Mouse (Mus musculus): Measurements from ENCODE around the gene Sbf1.

Sbf1 gene

DNA sequence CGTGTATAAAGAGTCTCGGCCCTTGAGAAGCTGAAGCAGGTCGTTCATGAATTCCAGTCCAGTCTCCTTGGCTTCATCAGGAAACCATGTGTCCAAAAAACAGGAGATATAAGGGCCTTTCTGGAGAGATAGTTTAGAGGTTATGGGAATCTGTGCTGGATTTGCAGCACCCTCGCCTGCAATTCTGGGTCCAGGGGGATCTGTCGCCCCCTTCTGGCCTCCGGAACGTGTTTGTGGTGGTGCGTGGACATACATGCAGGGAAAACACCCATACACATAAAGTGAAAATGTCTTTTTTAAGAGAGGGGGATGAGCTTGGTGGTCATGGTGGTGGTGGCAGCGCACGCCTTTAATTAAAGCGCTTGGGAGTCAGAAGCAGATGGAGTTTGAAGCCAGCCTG lies 1.0 kb upstream of the Sbf1 start:
- DNase-seq = peak; percentile 23

DNA sequence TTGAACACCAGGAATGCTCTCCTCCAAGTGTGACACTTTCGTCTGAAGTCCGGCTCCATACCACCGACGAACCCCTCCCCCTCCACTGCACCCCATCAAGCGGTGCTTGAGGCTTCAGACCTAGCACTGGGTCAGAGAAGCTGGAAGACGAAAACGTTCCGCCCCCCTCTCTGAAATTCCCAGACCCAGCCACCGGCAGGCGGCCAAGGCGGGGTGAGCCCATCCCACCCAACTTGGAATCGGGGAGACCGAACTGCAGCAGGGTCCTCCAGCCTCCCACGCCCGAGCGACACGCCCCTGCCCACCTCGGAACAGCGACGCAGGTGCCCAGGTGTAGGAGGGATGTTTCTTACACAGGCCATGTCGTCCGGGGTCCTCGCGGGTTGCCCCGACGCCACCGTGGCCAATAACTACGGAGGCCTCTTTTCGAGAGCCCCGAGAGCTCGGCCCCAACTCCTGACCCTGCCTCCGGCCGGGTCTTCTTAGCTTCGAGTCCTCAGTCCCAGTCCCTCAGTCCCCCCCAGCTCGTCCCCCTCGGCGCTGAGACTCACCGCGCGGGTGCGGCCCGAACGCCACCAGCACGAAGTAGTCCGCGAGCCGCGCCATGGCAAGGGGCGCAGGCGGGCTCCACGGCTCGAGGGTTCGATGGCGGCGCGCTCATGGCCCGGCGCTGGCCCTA lies 461 bp downstream of the Sbf1 start:
- DNase-seq = peak; percentile 22

DNA sequence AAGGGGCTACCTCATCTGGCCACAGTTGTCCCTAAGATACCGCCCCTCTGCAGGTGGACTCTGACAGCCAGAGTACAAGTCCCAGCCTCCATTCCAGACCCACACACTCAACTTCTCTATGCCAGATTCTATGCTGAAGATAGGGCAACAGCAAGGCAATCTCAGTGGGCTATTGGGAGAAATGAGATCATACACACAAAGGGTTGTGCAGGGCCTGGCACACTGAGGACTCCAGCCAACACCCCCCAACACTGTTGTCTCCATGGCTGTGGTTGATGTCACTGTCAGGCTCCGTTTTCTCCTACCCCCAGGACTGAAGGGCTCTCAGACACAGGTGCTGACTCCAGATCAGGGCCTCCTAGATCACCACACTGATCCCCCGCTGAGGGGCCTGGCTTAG lies 1.0 kb downstream of the Sbf1 start:
- no peak for DNase-seq

DNA sequence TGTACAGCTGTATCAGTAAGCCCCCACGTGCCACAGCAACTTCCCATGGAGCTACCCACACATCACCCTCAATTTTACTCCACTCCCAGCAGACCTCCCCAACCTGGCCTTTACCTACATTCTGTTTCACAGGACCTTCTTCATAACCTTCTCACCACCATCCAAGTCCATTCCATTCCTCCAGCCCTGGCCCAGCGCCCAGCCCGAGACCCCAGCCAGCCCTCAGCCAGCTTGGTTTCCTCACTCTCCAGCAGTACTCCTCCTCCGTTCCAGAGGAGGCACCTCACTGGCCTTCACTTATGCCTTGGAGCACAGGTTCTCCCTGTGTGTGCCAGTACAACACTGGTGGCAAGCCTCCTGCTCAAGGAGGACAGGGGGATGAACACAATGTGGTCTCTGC lies 1.8 kb downstream of the Sbf1 start:
- DNase-seq = no peak

DNA sequence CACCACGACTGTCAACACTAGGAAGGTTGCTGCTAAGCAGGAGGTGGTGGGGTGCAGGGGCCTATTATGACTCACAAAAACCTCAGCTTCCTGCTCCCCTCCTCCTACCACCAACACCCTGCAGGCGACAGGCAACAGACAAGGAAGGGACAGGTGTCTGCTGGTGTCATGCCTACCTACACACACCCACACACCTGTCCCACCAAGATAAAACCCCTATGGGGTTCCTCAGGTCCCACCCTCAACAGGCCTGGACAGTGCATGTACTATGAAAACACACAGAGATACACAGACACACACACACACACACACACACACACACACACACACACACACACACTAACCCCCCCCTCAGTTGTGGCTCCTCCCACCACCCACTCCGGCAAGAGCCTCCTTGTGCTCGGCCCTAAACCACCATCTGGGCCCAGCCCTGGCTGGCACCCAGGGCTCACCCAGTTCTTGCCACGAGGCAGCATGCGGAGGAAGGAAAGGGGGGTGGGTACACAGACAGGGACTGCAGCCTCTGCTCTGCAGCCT lies 5.1 kb downstream of the Sbf1 start:
- no peak for DNase-seq

DNA sequence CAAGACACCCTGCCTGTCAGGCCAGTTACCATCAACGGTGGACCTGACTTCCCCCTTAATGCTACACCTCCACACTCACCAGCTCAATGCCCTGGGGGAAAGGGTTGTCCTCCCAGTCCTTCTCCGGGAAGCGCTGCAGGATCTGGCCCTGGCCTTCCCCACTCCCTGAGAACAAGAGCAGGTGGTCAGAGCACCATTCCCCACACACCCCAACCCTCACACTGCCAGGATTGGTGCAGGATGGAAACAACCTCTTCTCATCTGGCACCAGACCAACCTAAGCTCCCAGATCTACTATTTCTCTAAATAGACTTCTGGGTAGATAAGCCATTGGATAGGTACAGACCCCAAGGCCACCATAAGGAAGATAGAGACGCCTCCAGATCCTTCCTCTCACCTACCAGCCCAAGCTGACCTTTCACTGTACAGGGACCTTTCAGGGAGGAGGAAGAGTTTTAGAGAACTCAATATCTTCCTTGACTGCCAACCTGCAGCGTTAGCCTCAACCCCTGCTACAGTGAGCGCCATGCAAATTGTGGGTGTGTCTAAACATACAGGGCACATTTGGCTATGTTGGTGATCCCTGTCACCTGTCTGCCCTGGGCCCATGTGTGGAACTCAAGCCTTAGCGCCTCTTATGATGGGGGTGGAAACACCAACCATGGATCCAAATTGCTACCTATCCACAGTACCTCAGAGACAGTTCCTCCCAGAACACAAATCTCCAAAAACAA lies 6.5 kb downstream of the Sbf1 start:
- DNase-seq = no peak

DNA sequence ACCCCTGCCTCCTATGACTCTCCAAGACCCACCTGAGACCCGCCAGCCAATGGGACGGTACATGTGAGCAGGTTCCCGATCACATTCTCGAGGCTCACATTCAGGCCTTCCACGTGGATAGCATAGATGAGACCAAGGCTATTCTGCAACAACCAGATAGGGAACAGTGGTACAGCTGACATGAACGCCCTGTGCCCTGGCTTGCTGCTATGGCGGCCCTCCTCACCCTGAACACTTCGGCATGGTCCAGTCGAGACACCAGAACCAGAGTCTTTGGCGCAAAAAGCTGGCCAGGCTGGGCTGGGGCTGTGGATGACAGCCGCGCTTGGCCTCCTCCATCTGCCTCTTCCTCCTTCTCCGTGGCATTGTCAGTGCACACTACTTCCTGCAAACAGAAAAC lies 7.7 kb downstream of the Sbf1 start:
- no peak for DNase-seq

DNA sequence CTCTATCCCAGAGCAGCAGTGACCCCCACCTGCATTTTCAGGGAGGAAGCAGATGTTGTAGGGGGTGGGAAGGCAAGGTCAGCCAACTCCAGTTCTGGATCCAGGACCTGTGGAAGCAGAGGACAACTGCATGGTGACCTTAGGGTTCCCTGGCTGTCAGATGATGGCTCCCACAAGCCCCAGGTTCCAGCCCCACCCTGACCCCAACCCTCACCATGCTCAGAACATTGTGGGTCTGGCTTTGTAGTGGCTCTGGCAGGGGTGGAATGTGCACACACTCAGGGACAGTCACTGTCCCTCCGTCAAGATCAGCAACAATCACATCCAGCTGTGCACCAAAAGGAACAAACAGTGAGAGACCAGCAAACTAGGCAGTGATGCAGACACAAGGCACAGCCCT lies 9.1 kb downstream of the Sbf1 start:
- no peak for DNase-seq

DNA sequence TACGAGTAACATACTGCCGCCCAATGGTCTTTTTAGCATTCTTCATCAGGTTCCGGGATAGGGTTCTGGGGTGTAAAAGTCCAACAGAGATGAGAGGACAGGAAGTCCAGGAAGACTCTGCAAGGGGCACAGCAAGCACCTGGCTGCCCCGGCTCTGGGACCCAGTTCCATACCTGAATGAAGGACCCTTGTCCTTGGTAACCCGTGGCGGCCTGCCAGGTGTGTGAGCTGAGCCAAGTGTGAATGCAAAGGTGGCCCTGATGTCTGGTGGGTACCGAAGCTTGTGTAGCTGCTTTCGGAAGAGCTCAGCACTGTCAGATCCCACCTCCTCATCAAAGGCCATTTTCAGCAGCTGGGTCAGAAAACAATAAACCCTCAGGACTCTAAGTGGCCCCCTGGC lies 14.5 kb downstream of the Sbf1 start:
- peak; percentile 31 for DNase-seq

DNA sequence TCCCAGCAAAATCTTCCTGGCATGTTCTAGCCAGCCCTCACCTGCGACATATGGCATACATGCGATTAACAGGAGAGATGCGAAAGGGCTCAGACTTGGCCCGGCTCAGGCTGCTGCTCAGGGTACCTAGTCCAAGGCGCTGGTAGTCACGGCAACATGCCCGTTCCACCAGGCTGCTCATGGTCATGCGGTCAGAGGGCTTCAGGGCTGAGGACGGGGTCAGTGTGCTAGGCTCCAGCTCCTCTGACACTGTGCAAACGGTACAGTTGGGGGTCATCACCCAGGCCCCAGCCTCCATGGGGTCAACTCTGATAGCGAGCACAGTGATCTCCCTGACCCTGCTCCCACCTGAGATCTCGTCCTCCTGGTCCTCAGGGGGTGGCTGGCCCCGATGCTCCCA lies 14.9 kb downstream of the Sbf1 start:
- DNase-seq = peak; percentile 51

DNA sequence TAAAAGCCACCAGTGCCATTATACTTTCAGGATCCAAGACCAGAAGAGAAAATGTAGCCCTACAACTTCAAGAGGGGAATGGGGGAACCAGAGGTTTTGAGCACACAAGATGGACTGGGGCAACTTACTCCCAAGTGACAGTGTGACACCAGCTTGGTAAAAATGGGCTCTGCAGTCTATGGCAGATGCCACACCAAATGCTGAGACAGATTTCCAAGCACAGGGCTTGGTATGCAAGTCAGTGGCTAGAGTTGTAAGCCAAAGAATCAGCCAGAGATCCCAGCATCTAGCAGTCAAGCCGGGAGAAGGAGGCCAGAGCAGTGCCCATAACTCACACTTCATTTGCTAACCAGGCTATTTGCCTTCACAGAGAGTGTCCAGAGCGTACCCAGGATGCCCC lies 17.4 kb downstream of the Sbf1 start:
- no peak for DNase-seq

DNA sequence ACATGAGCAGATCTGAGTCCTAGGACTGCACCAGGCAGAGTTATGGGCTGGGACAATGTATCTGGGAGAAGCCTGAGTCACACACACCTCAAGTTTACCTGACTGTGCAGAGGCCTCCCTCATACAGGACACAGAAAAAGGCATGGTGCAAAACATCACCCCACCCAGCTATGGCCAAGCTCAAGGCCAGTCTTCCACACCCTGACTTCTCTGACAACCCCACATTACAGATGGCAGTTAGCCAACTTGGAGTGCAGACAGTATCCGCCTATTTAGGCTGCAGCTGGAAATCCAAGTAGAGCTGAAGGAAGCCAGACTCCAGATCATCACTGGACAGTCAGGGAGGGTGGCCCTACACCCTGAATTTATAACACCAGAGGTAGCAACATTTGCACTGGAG lies 18.6 kb downstream of the Sbf1 start:
- DNase-seq = no peak

DNA sequence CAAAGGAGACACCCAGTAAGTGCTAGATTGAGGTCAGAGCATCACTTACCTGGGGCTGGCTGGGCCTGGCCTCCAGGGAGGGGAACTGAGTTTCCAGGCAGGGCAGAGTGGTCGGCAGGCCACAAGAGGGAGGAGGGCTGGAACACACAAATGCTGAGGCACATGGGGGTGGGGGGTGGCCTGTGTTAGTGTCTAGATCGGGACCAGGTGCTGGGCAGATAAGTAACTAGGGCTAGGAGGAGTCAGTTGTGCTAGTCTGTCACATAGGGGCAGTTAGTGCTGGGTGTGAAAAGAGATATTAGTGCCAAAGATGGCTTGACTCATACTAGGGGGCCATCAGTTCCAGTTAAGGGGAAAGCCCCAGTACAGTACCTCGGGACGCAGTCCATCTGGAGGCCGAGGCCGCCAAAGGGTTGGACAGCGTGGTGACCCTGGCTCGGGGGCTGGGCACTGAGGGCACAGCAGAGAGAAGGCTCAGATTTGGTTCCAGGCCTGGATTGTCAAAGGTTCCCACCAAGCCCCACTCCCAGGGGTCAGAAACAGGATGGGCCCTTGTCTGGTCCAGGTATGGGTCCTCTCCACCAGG lies 19.4 kb downstream of the Sbf1 start:
- DNase-seq = no peak

DNA sequence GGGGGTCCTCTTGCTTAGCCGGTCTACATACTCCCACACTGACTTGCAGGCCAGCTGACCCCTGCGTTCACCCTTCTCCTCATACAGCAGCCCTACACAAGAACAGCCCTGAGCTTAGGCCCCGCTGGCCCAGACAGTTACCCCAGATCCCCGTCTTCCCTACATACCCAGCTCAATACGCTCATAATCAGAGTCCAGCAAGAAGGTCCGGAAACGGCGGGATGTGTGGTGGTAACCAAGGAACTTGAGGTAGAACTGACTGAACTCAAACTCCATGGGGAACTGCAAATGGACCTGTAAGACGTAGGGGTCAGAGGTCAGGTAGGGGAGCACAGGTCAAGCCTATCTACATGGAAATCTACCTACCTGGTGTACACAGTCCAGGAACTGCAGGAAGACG lies 21.3 kb downstream of the Sbf1 start:
- DNase-seq = no peak

DNA sequence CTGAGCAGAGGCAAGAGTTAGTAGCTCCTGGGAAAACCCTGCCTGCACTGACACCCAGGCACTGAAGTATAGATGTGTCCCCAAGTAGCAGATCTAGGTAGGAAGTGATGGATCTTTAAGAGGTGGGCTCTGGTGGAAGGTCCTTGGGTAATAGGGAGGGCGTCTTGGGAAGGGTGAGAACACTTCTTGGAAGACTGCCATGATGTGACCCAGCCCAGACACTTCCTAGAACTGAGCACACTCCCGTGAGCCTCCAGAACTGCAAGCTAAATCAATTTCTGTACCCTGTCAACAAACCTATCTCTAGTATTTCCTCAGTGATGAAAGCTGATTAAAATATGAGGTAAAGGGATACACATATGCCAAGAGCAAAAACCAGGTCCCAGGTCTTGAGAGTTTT lies 22.3 kb downstream of the Sbf1 start:
- DNase-seq = no peak

DNA sequence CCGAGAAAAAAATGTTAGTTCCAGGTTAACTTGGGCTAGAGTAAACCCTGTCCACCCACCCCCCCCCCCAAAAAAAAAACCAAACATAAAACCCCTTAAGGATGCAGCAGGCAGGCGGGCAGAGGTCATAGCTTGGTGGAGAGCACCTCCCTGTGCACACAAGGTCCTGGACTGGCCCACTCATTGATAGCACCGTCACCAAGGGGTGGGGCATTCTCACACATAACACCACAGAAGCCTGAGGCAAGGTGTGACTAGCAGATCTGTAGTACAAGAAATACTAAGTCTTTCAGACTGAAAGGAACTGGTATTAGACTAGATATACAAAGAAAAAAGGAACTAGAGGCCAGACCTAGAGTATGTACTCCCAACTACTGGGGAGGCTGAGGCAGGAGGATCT lies 23.6 kb downstream of the Sbf1 start:
- DNase-seq = no peak

DNA sequence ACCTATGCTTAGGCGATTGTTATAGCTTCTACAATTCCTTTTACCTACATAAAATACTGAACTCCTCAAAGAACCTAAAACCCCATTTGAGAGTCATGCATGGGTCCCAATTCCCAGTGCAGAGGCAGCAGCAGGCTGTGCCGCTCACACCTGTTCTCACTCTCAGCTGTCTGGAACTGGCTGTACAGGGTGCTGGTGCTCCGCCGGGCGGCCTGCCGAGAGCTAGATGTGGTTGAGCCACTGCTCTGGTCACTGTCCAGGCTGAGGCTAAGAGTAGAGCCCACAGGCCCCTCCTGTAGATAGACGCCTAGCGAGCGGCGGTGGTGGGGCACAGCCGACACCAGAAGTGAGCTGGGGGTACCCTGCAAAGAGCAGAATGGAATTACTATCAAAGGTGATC lies 25.7 kb downstream of the Sbf1 start:
- DNase-seq = no peak

DNA sequence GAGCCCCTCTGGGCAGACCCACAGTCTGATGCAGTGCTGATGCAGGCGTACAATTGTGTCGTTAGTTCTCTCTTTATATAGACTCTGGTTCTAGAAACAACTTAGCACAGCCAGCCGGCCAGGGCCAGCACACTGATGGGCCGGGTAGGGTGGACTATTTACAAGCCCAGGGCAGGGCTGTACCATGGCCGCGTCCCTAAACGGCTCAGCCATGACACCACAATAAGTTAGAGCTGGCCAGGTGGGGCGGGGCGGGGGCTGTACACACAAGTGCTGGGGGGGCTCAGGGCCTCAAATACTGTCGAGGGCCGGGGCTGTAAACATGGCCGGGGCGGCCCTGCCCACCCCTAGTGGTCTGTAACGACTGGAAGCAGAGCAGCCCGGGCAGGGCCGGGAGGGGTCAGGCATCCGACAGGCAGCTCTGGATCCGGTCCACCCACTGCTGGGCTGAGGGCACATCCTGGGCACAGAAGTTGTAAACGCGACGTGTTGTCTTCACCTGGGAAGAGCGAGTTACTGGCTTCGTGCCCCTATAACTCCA lies 26.8 kb downstream of the Sbf1 start:
- no peak for DNase-seq

DNA sequence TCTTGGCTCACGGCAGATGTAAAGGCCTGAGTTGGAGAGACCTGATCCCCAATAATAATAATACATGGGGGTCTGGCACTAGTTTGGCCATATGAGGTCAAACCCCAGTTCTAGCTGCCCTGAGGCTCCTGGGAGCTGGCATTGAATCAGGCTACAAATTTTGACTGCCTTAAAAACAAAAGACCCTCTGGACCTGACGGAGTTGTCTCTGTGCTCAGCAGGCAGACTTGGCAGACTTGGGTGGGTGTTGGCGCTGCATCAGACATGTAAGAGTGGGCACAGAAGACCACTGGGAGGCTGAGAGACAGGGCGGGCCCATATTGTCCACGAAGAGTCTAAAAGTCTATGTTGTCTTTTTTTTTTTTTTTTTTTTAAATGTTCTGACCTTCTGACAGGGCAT lies 28.5 kb downstream of the Sbf1 start:
- no peak for DNase-seq

DNA sequence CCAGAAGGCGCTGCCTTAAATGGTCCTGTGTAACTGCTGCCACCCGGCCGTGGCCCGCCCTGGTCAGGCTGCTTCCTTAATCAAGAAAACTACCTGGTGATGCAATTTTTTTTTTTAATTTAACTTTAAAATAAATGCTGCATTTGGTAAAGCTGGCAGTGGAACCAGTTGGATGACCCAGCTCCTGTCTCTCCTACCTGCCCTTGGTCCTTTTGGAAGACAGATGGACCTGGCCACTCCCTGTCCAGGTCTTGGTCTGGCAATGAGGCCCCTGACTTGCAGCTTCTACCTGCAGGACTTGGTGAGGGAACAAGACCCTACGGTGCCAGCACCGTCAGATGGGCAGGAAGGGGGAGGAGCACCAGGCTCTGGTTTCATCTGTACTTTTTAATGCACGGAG lies 29.0 kb downstream of the Sbf1 start:
- no peak for DNase-seq

DNA sequence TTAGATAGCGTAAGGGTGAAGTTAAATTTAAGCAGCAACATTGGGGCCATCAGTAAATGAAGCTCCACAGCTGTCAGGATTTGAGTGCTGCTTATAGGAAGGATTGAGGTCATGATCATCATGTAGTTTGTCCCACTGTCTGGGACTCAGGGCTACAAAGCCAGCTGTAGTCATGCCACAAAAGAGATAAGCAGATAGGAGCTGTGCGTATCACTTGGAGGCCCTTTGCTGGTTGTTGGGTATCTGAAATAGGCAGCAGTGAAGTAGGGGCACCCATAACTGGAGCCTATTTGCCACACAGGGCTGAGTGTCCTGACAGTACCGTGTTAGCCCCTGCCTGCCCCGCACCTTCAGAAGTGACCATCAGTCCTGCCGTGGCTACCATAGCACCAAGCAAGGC lies 29.6 kb downstream of the Sbf1 start:
- no peak for DNase-seq

DNA sequence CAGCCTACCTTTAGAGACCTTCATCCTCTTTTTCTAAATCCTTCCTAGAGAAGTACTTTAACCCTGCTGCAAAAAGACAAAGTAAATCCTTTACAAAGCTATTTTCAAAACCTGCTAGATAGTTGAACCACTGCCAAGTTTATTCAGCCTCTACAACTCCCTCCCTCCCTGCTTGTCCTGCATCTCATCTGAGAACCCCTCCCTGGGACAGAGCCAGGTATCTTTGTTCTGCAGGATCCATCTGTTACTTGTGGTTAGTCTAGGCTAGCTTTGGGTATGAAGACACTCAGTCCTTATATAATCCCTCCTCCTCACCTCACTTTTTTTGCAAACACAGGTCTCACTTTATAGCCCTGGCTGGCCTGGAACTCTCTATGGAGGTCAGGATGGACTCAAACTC lies 30.1 kb downstream of the Sbf1 start:
- no peak for DNase-seq

DNA sequence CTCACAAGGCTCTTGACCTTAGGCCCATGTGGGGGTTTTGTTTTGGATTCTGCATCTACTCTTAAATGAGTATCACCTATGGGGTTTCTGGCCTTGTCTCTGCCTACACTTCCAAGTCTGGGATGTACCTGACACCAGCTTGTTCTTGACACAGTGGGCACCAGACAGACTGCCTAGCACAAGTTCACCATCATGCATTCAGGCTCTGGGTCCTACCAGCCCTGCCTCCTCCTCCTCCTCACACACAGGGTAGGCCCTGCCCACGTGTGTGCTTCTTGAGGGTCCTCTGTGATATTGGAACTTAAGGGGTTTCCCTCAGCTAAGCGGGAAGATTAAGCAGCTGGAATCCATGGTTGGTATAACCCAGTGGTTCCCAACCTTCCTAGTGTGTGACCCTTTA lies 31.0 kb downstream of the Sbf1 start:
- no peak for DNase-seq

DNA sequence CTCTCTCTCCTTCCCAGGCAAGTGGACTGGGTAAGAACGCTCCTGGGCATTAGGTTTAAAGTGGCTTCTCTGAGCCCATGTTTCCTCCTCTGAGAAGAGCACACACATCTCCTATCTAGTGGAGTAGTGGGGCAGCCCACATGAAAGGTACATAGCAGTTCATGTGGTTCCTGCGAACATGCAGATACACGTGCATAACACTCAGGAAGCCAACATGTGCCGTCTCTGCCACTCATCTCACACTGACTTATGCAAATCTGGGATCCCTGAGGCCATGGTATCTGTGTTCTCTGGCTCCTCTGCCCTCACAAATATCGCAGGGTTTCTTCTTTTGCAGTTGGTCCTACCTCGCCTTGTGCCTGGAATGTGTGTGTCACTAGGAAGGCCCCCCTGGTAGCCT lies 32.6 kb downstream of the Sbf1 start:
- DNase-seq = no peak

All from kidney, adult 18-20 months (tissue).